Mouse (Mus musculus) liver, embryonic 14.5 days (tissue): ENCODE data around the gene Ush2a.

ENCODE experiments used
- CTCF ChIP-seq: IDR thresholded peaks from 2 replicates; pipeline ENCODE4 v1.5.1; 2016; ENCODE audit warnings: antibody characterized with exemption, low read depth, control low read depth
- EP300 ChIP-seq: IDR thresholded peaks from 2 replicates; pipeline ENCODE4 v1.6.1; 2016; ENCODE audit warnings: antibody characterized with exemption, low read depth

GRCm38 (mm10) chr1:188653001-188653400 lies 391.2 kb downstream of the Ush2a start:
- TF ChIP-seq CTCF, result no peak
- TF ChIP-seq EP300, result no peak
